Mouse (Mus musculus): Measurements from ENCODE around the gene Atg10. TPM values are rescaled to one million over a fixed set of nuclear protein-coding genes. Genes with fewer than 3 reads are reported as not detected.

The Atg10 gene
- total and polyA plus RNA-seq, 2 experiments from 2014 or later = 7.5 to 10.7 TPM

DNA sequence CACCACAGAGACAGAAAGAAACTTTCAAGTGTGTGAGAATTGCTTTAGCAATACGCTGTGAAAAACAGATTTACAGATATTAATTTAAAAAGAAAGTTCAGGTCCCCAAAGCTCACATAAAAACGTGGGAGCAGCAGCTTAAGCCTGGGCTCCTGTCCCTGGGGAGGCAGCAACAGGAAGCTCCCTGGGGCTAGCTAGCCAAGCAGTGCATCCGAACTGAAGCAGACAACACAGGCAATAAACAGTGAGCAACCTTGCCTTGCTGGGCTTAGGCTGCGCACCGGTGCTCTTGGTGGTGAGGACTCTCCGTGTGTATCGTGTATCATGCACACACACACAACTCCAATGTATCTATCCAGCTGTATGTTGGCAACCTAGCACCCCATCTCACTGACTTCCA lies 21.2 kb downstream of the Atg10 start:
- no peak for DNase-seq
- Histone ChIP-seq H3K27ac (ENCODE audit: low read depth, low read length) (no peak overlapping the region), H3K4me2 (ENCODE audit: low read depth) (no peak overlapping the region), H3K27me3 (ENCODE audit: insufficient read depth, low read length) (no peaks in the 10 kb centered on the region), H3K36me3 (ENCODE audit: insufficient read depth) (no peaks in the 10 kb centered on the region), H3K9me3 (ENCODE audit: low read length) (no peaks in the 10 kb centered on the region), H3K4me3 (ENCODE audit: low read depth, low read length) (no peak overlapping the region), H3K9ac (no peak overlapping the region), H3K4me1 (ENCODE audit: insufficient read depth) (no peaks in the 10 kb centered on the region)
- ATAC-seq = no peak
- 79% methylated on average over 7 of the region's 7 CpGs for WGBS
- no peak for TF ChIP-seq CTCF (IDR thresholded peaks at IDR 0.05; ENCODE audit: low read depth)

GRCm38 (mm10) chr13:91187378-91188234 lies 36.2 kb downstream of the Atg10 start:
- no peak overlapping the region for H3K4me3 ChIP-seq (ENCODE audit: low read depth, low read length)
- H3K9me3 ChIP-seq (ENCODE audit: low read length) = no peaks in the 10 kb centered on the region
- DNase-seq = no peak
- no peak overlapping the region for H3K9ac ChIP-seq
- no peak for ATAC-seq
- H3K36me3 ChIP-seq (ENCODE audit: insufficient read depth) = no peaks in the 10 kb centered on the region
- H3K4me2 ChIP-seq (ENCODE audit: low read depth) = no peak overlapping the region
- H3K4me1 ChIP-seq (ENCODE audit: insufficient read depth) = no peaks in the 10 kb centered on the region
- WGBS = 83% methylated on average over 13 of the region's 13 CpGs
- H3K27me3 ChIP-seq (ENCODE audit: insufficient read depth, low read length) = no peaks in the 10 kb centered on the region
- H3K27ac ChIP-seq (ENCODE audit: low read depth, low read length) = no peak overlapping the region
- no peak for TF ChIP-seq CTCF (IDR thresholded peaks at IDR 0.05; ENCODE audit: low read depth)

DNA sequence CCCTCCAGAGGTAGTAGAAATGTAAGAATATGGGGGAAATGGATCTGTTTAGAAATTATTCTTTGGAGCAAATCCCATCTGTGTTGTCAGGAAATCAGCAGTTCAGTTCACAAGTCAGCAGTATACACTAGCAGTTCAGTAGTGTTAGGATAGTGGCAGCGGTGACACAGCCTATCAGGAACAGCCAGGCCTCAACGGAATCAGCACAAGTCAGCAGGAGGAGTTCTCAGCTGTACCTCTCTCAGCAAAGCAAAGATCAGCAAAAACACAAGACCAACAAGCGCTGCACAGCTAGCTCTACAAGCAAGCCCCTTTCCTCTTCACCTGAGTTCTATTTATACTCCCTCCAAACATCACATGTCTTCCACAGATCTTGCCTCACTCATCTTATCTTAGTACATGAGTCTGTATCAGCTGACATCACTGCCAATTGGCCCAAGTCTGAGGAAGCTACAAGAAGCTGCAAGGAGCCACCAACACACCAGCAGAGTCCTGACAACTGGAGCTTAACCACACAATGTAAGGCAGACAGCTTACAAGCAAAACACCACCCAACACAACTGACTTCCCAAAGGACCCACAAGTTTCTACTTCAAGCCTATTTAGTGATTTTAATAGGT lies 38.4 kb downstream of the Atg10 start:
- no peaks in the 10 kb centered on the region for H3K4me1 ChIP-seq (ENCODE audit: insufficient read depth)
- no peaks in the 10 kb centered on the region for H3K36me3 ChIP-seq (ENCODE audit: insufficient read depth)
- no peak for TF ChIP-seq CTCF (IDR thresholded peaks at IDR 0.05; ENCODE audit: low read depth)
- DNase-seq (no peak), ATAC-seq (no peak)
- 79% methylated on average over 3 of the region's 3 CpGs for WGBS
- no peaks in the 10 kb centered on the region for H3K9me3 ChIP-seq (ENCODE audit: low read length)
- no peak overlapping the region for H3K27ac ChIP-seq (ENCODE audit: low read depth, low read length)
- H3K27me3 ChIP-seq (ENCODE audit: insufficient read depth, low read length) = no peaks in the 10 kb centered on the region
- H3K4me2 ChIP-seq (ENCODE audit: low read depth) = no peak overlapping the region
- no peak overlapping the region for H3K4me3 ChIP-seq (ENCODE audit: low read depth, low read length)
- H3K9ac ChIP-seq = no peak overlapping the region

DNA sequence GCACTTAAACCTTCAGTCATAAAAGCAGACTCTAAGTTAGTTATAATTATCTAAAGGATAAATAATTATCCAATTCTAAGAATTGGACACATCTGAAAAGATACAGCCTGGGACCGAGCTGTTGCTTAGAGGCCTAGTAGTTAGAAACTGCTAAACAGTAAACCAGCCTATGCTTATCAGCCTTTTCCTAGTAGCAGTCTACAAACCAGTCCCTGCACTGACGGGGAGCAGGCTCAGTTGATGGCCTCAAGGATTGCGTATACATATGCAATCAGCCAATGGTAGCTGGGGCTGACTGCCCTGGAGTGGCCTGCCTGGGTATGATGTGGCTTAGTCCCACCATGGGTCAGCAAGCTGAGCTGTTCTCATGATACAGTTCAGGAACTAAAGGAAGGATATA lies 39.5 kb downstream of the Atg10 start:
- H3K36me3 ChIP-seq (ENCODE audit: insufficient read depth) = no peaks in the 10 kb centered on the region
- no peaks in the 10 kb centered on the region for H3K27me3 ChIP-seq (ENCODE audit: insufficient read depth, low read length)
- ATAC-seq (no peak), DNase-seq (no peak)
- no peak overlapping the region for H3K4me3 ChIP-seq (ENCODE audit: low read depth, low read length)
- H3K4me2 ChIP-seq (ENCODE audit: low read depth) = no peak overlapping the region
- H3K27ac ChIP-seq (ENCODE audit: low read depth, low read length) = no peak overlapping the region
- H3K9ac ChIP-seq = no peak overlapping the region
- peaks cover 5% of the 10 kb centered on the region; the same call in 1 of the 2 replicates for H3K4me1 ChIP-seq (ENCODE audit: insufficient read depth)
- no peaks in the 10 kb centered on the region for H3K9me3 ChIP-seq (ENCODE audit: low read length)
- TF ChIP-seq CTCF (IDR thresholded peaks at IDR 0.05; ENCODE audit: low read depth) = no peak
- WGBS = 81% methylated on average over 3 of the region's 3 CpGs

GRCm38 (mm10) chr13:91180364-91180763 lies 43.4 kb downstream of the Atg10 start:
- no peak for TF ChIP-seq CTCF (IDR thresholded peaks at IDR 0.05; ENCODE audit: low read depth)
- ATAC-seq = no peak
- Histone ChIP-seq H3K27ac (ENCODE audit: low read depth, low read length) (no peak overlapping the region), H3K4me3 (ENCODE audit: low read depth, low read length) (no peak overlapping the region), H3K27me3 (ENCODE audit: insufficient read depth, low read length) (no peaks in the 10 kb centered on the region), H3K4me2 (ENCODE audit: low read depth) (no peak overlapping the region), H3K9ac (no peak overlapping the region), H3K9me3 (ENCODE audit: low read length) (no peaks in the 10 kb centered on the region), H3K36me3 (ENCODE audit: insufficient read depth) (no peaks in the 10 kb centered on the region), H3K4me1 (ENCODE audit: insufficient read depth) (peaks cover 16% of the 10 kb centered on the region)
- DNase-seq = no peak
- 95% methylated on average over 8 of the region's 8 CpGs for WGBS

- TF ChIP-seq CTCF (IDR thresholded peaks at IDR 0.05; ENCODE audit: low read depth) = no peak
- 18% methylated on average over 8 of the region's 8 CpGs for WGBS
- no peaks in the 10 kb centered on the region for H3K36me3 ChIP-seq (ENCODE audit: insufficient read depth)
- no peak overlapping the region for H3K9ac ChIP-seq
- H3K27me3 ChIP-seq (ENCODE audit: insufficient read depth, low read length) = no peaks in the 10 kb centered on the region
- 0 out of 2 replicates have a peak overlapping the region, but pooled peaks have one; percentile 5 for H3K4me2 ChIP-seq (ENCODE audit: low read depth)
- no peak overlapping the region for H3K4me3 ChIP-seq (ENCODE audit: low read depth, low read length)
- DNase-seq (peak; percentile 31), ATAC-seq (peak; percentile 66)
- H3K4me1 ChIP-seq (ENCODE audit: insufficient read depth) = peaks cover 16% of the 10 kb centered on the region
- peak overlapping the region; percentile 59 for H3K27ac ChIP-seq (ENCODE audit: low read depth, low read length)
- H3K9me3 ChIP-seq (ENCODE audit: low read length) = no peaks in the 10 kb centered on the region
Measured at GRCm38 (mm10) chr13:91179174-91179899, 44.4 kb downstream of the Atg10 start.
